Mouse (Mus musculus): ENCODE data around the gene Phospho2. TPM values are rescaled to one million over a fixed set of nuclear protein-coding genes. Genes with fewer than 3 reads are reported as not detected.

The Phospho2 gene
- polyA plus RNA-seq, 1 experiment, result 87.1 TPM

GRCm38 (mm10) chr2:69821711-69822110 lies 32.3 kb downstream of the Phospho2 start, which contains the start of gene Klhl23:
Klhl23 (plus strand) TSS chr2:69821944.
- no peak within 1 kb of the TSS for H3K27ac ChIP-seq (ENCODE audit: control insufficient read depth, insufficient read depth, low read length)
- DNase-seq, result peak; percentile 8
- no peaks in the 10 kb centered on the region for H3K36me3 ChIP-seq (ENCODE audit: control insufficient read depth, insufficient read depth, low read length)

GRCm38 (mm10) chr2:69822361-69823128 lies 33.1 kb downstream of the Phospho2 start:
- DNase-seq, result peak; percentile 19
- Histone ChIP-seq H3K27ac (ENCODE audit: control insufficient read depth, insufficient read depth, low read length) (no peak overlapping the region), H3K36me3 (ENCODE audit: control insufficient read depth, insufficient read depth, low read length) (no peaks in the 10 kb centered on the region), H3K4me1 (replicated peaks; ENCODE audit: control insufficient read depth, insufficient read depth, low read length) (peaks cover 9% of the 10 kb centered on the region; the same call in 1 of the 2 replicates), H3K4me3 (ENCODE audit: control insufficient read depth, insufficient read depth, low read length) (peak overlapping the region; percentile 63), H3K27me3 (ENCODE audit: control insufficient read depth, insufficient read depth, low read length) (no peaks in the 10 kb centered on the region)
- TF ChIP-seq POLR2A (IDR thresholded peaks at IDR 0.05; ENCODE audit: control insufficient read depth, extremely low read depth, insufficient read depth, low read length, poor library complexity) (0 out of 2 replicates have a peak, but pooled peaks have one; percentile 13), CTCF (IDR thresholded peaks at IDR 0.05; ENCODE audit: borderline replicate concordance, control insufficient read depth, extremely low read depth, insufficient read depth, low read length, poor library complexity) (no peak)
- under 1% methylated on average over 74 of the region's 80 CpGs for WGBS

More at GRCm38 (mm10) chr2:69821711-69822110, 32.3 kb downstream of the Phospho2 start, which contains the start of gene Klhl23:
- Histone ChIP-seq H3K4me1 (replicated peaks; ENCODE audit: control insufficient read depth, insufficient read depth, low read length) (peaks cover 9% of the 10 kb centered on the region; the same call in 1 of the 2 replicates), H3K4me3 (ENCODE audit: control insufficient read depth, insufficient read depth, low read length) (peak within 1 kb of the TSS; percentile 63), H3K27me3 (ENCODE audit: control insufficient read depth, insufficient read depth, low read length) (no peaks in the 10 kb centered on the region)
- 12% methylated on average over 8 of the region's 8 CpGs for WGBS
- TF ChIP-seq POLR2A (IDR thresholded peaks at IDR 0.05; ENCODE audit: control insufficient read depth, extremely low read depth, insufficient read depth, low read length, poor library complexity) (no peak), CTCF (IDR thresholded peaks at IDR 0.05; ENCODE audit: borderline replicate concordance, control insufficient read depth, extremely low read depth, insufficient read depth, low read length, poor library complexity) (no peak)

GRCm38 (mm10) chr2:69823129-69823677 lies 33.8 kb downstream of the Phospho2 start:
- Histone ChIP-seq H3K27ac (ENCODE audit: control insufficient read depth, insufficient read depth, low read length) (no peak overlapping the region), H3K4me1 (replicated peaks; ENCODE audit: control insufficient read depth, insufficient read depth, low read length) (peaks cover 9% of the 10 kb centered on the region; the same call in 1 of the 2 replicates), H3K4me3 (ENCODE audit: control insufficient read depth, insufficient read depth, low read length) (peak overlapping the region; percentile 63), H3K36me3 (ENCODE audit: control insufficient read depth, insufficient read depth, low read length) (no peaks in the 10 kb centered on the region), H3K27me3 (ENCODE audit: control insufficient read depth, insufficient read depth, low read length) (no peaks in the 10 kb centered on the region)
- TF ChIP-seq POLR2A (IDR thresholded peaks at IDR 0.05; ENCODE audit: control insufficient read depth, extremely low read depth, insufficient read depth, low read length, poor library complexity) (no peak), CTCF (IDR thresholded peaks at IDR 0.05; ENCODE audit: borderline replicate concordance, control insufficient read depth, extremely low read depth, insufficient read depth, low read length, poor library complexity) (no peak)
- peak; percentile 11 for DNase-seq
- 6% methylated on average over 45 of the region's 45 CpGs for WGBS

- H3K4me3 ChIP-seq (ENCODE audit: control insufficient read depth, insufficient read depth, low read length), result no peak overlapping the region
- no peak for DNase-seq
- no peaks in the 10 kb centered on the region for H3K27me3 ChIP-seq (ENCODE audit: control insufficient read depth, insufficient read depth, low read length)
- no peaks in the 10 kb centered on the region for H3K36me3 ChIP-seq (ENCODE audit: control insufficient read depth, insufficient read depth, low read length)
- H3K27ac ChIP-seq (ENCODE audit: control insufficient read depth, insufficient read depth, low read length), result no peak overlapping the region
- WGBS, result 98% methylated on average over 10 of the region's 10 CpGs
- peaks cover 9% of the 10 kb centered on the region; the same call in 1 of the 2 replicates for H3K4me1 ChIP-seq (replicated peaks; ENCODE audit: control insufficient read depth, insufficient read depth, low read length)
- TF ChIP-seq POLR2A (IDR thresholded peaks at IDR 0.05; ENCODE audit: control insufficient read depth, extremely low read depth, insufficient read depth, low read length, poor library complexity), result no peak
- no peak for TF ChIP-seq CTCF (IDR thresholded peaks at IDR 0.05; ENCODE audit: borderline replicate concordance, control insufficient read depth, extremely low read depth, insufficient read depth, low read length, poor library complexity)
Observed at GRCm38 (mm10) chr2:69825898-69826297, 36.5 kb downstream of the Phospho2 start.

- no peak overlapping the region for H3K27ac ChIP-seq (ENCODE audit: control insufficient read depth, insufficient read depth, low read length)
Observed at GRCm38 (mm10) chr2:69826380-69826779, 37.0 kb downstream of the Phospho2 start.

GRCm38 (mm10) chr2:69828031-69828430 lies 38.6 kb downstream of the Phospho2 start:
- TF ChIP-seq POLR2A (IDR thresholded peaks at IDR 0.05; ENCODE audit: control insufficient read depth, extremely low read depth, insufficient read depth, low read length, poor library complexity), result no peak
- no peak overlapping the region for H3K27ac ChIP-seq (ENCODE audit: control insufficient read depth, insufficient read depth, low read length)
- H3K4me3 ChIP-seq (ENCODE audit: control insufficient read depth, insufficient read depth, low read length), result no peak overlapping the region
- WGBS, result 90% methylated on average over 7 of the region's 7 CpGs
- peaks cover 3% of the 10 kb centered on the region; the same call in 1 of the 2 replicates for H3K4me1 ChIP-seq (replicated peaks; ENCODE audit: control insufficient read depth, insufficient read depth, low read length)
- H3K36me3 ChIP-seq (ENCODE audit: control insufficient read depth, insufficient read depth, low read length), result no peaks in the 10 kb centered on the region
- no peaks in the 10 kb centered on the region for H3K27me3 ChIP-seq (ENCODE audit: control insufficient read depth, insufficient read depth, low read length)
- DNase-seq, result no peak

More at GRCm38 (mm10) chr2:69826380-69826779, 37.0 kb downstream of the Phospho2 start:
- Histone ChIP-seq H3K4me3 (ENCODE audit: control insufficient read depth, insufficient read depth, low read length) (no peak overlapping the region), H3K4me1 (replicated peaks; ENCODE audit: control insufficient read depth, insufficient read depth, low read length) (peaks cover 9% of the 10 kb centered on the region; the same call in 1 of the 2 replicates), H3K27me3 (ENCODE audit: control insufficient read depth, insufficient read depth, low read length) (no peaks in the 10 kb centered on the region), H3K36me3 (ENCODE audit: control insufficient read depth, insufficient read depth, low read length) (no peaks in the 10 kb centered on the region)
- TF ChIP-seq POLR2A (IDR thresholded peaks at IDR 0.05; ENCODE audit: control insufficient read depth, extremely low read depth, insufficient read depth, low read length, poor library complexity) (no peak), CTCF (IDR thresholded peaks at IDR 0.05; ENCODE audit: borderline replicate concordance, control insufficient read depth, extremely low read depth, insufficient read depth, low read length, poor library complexity) (no peak)
- WGBS, result 92% methylated on average over 2 of the region's 2 CpGs
- DNase-seq, result no peak
